Mouse (Mus musculus) bone marrow, adult 2 months (tissue): ENCODE results near the gene Slc25a28. TPM values are rescaled to one million over a fixed set of nuclear protein-coding genes. Genes with fewer than 3 reads are reported as not detected.

Source experiments
- H3K27ac ChIP-seq: fragments of 200-500 bp; 2 replicates; pipeline ENCODE4 v1.5.1; 2012; ENCODE audit warnings: low read depth, mild to moderate bottlenecking, control low read depth, inconsistent platforms, low read length; ENCODE audit not compliant: control insufficient read depth, poor library complexity, insufficient read depth
- H3K4me1 ChIP-seq: fragments of 200-500 bp; 2 replicates; pipeline ENCODE4 v1.6.1; 2011; ENCODE audit warnings: low read length; ENCODE audit not compliant: control insufficient read depth, insufficient read depth
- H3K4me3 ChIP-seq: fragments of 200-500 bp; replicated peaks from 2 replicates; pipeline ENCODE3; 2011; ENCODE audit warnings: mild to moderate bottlenecking, low read depth, low read length, control low read depth; ENCODE audit not compliant: control insufficient read depth
- CTCF ChIP-seq: fragments of 200-500 bp; IDR thresholded peaks from 2 replicates; pipeline ENCODE4 v1.5.1; 2011; ENCODE audit warnings: low read length, control low read depth; ENCODE audit not compliant: control insufficient read depth, insufficient read depth
- POLR2A ChIP-seq: fragments of 200-500 bp; IDR thresholded peaks from 2 replicates; pipeline ENCODE4 v1.6.1; 2011; ENCODE audit warnings: low read depth, mild to moderate bottlenecking, control low read depth, low read length, borderline replicate concordance; ENCODE audit not compliant: control insufficient read depth
- WGBS: fragments of 180-500 bp; shearing (Covaris S2); methylation state at CpG from one replicate; pipeline ENCODE4 v1.1.7; 2018; 5-methylcytosine and 5-hydroxymethylcytosine counted together
- polyA plus RNA-seq: library from polyadenylated mRNA; stranded (reverse); fragments of >200 nt; gene quantifications from 2 replicates; pipeline ENCODE4 v1.2.4, GENCODE M21; 2011; ENCODE audit warnings: low replicate concordance; ENCODE audit not compliant: missing spikeins, insufficient read depth, insufficient read length

Slc25a28 gene
- polyA plus RNA-seq, 1 experiment = 92.8 TPM

DNA sequence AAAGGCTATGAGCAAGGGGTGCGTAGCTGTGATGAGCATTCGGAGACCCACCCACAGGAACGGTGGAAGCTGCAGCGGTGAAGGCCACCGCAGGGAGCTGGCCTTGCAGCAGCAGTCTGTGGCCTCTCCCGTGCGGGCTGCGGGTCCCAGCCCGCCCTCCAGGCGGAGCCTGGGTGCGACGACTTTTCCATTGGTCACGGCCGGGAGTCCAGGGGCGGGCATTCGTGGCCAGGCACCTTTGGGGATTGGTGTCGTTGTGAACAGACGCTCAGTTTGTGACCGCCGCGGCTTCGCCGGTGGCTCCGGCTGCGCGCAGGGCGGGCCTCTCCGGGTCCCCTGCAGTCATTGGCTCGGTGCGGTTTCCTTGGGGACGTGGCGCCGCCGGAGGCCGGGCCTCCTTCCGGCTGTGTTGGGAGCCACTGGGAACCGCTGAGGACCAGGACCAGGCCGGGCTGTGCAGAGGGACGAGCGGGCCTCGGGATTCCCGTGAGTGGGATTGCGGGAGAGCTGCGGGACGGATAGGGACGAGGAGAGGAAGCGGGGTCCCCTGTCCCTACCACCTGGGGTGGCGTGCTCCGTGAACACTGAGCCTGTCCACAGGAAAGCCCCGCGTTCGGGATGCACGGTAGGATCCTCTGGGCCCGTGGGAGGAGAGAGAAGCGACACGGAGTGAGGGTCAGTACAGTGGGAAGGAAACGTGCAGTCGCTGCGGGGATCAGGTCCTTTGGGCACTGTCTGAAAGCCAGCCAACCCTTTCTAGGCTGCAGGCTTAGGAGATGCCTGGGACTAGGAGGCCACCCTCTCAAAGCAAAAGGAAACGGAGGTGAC lies 15.0 kb upstream of the Slc25a28 start, which contains the start of gene Entpd7:
Entpd7 (plus strand) TSS at position 254 of the 828 bp plus-strand sequence.
- Histone ChIP-seq H3K27ac (peak within 1 kb of the TSS; percentile 52), H3K4me3 (peak within 1 kb of the TSS; percentile 97), H3K4me1 (peaks cover 1% of the 10 kb centered on the region; the same call in 1 of the 2 replicates)
- peak; percentile 59 for TF ChIP-seq POLR2A
- TF ChIP-seq CTCF = peak; percentile 29; the same call in 1 of the 2 replicates
- WGBS = under 1% methylated on average over 60 of the region's 60 CpGs

DNA sequence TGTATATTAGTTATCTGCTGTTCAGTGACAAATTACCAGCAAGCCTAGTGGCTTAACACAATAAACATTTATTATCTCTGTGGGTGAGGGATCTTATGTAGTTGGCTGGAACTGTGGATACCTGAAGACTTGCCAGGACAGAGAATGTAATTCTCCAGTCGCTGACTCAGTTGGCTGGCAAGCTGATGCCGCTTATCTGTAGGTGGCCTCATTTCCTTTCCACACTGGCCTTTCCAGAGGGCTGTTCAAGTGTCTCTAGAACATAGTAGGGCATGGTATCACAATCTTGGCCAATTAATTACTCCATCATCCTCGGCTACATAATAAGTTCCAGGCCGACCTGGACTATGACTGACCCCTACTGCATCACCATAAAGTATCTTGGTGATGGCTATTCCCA lies 6.9 kb upstream of the Slc25a28 start:
- 64% methylated on average over 4 of the region's 4 CpGs for WGBS
- no peak for TF ChIP-seq CTCF
- no peak for TF ChIP-seq POLR2A
- no peaks in the 10 kb centered on the region; the same call in 1 of the 2 replicates for H3K4me1 ChIP-seq
- H3K27ac ChIP-seq = no peak overlapping the region
- H3K4me3 ChIP-seq = no peak overlapping the region

DNA sequence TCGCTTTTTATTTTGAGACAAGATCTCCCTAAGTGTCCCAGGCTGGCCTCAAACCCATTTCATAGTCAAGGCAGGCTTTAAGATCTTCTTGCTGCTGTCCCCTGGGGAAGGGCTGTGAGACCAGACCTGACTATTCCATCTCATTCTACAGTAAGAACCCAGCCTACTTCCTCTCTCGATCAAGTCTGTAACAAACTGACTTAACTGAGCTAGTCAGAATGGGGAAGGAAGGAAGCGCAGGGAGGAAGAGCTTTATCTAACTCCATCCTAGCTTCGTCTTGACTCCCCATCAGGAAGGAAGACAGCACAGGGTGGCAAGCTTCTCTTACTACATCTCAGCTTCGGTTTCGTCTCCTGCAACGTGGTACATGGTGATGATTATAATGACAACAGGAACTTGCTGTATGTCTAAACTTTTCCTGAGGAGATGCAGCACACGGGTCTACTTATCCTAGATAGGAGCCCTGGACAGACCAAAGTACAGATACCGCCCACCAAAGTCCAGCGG lies 4.8 kb upstream of the Slc25a28 start:
- Histone ChIP-seq H3K27ac (peak overlapping the region; percentile 78), H3K4me3 (no peak overlapping the region), H3K4me1 (no peaks in the 10 kb centered on the region; the same call in 1 of the 2 replicates)
- no peak for TF ChIP-seq POLR2A
- TF ChIP-seq CTCF = no peak
- WGBS = 11% methylated on average over 10 of the region's 10 CpGs

DNA sequence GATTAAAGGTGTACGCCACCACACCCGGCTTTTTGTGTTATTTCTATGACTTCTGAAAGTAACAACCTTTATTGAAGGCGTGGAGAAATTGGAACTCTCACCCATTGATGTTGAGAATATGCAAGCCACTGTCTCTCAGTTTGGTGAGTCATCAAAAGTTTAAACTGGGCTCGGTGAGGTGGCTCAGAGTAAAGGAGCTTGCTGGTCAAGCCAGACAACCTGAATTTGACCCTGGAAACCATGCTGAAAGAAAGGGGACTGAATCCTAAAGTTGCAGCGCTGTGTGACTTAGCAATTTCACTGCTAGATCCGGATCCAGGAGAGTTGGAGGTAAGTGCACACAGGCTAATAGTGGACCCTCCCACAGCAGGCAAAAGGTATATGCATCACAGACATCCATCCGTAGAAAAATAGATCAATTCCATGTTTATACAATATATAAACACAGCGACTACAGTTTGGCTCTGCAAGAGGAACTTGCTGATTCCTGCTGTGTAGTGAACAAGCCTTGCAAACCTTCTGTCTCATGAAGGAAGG lies 3.9 kb upstream of the Slc25a28 start:
- no peak overlapping the region for H3K4me3 ChIP-seq
- H3K4me1 ChIP-seq = no peaks in the 10 kb centered on the region; the same call in 1 of the 2 replicates
- TF ChIP-seq POLR2A (no peak), CTCF (no peak)
- WGBS = 60% methylated on average over 8 of the region's 8 CpGs
- peak overlapping the region; percentile 24; the same call in 1 of the 2 replicates for H3K27ac ChIP-seq

DNA sequence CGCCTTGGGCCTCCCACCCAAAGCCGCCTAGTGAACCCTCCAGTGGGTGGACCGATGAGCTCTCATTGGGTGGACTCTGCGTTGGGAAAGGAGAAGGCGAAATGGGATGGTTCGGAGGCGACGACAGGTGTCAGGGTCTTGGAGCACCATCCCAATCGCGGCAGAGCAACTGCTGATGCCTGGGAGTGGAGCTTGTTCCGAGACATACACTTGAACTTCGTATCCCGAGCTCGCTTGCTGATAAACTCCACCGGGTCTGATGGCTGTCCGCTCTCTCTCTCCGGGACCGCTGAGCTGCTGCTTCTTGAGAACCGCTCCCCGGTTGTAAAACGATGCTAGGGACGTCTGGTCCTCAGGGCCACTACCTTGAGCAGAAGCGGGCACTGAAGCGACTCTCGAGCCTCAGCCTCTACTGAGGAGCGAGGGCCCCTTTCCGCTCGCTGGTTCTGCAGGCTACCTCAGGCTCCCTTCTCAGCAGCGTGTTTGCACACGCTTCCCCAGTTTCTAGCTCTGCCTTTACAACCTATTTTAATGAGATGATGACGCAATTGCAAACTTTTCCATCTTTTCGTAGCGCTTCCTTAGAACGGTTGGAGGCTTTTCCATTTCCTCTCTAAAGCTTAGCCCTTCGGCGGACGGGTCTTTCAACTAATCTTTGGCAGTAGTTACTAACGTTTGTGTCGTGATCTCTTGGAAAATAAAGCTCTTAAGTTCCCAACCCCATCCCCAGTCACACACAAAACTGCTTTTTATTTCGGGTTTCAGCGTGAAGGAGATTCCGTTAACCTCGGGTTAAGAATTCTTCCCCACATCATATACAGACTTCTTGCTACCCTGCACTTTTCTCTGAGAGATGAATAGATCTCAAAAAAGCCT lies 1.1 kb upstream of the Slc25a28 start:
- under 1% methylated on average over 43 of the region's 43 CpGs for WGBS
- Histone ChIP-seq H3K27ac (peak overlapping the region; percentile 96), H3K4me3 (peak overlapping the region; percentile 83), H3K4me1 (peaks cover 4% of the 10 kb centered on the region; the same call in 1 of the 2 replicates)
- TF ChIP-seq POLR2A (peak; percentile 56; the same call in 1 of the 2 replicates), CTCF (no peak)

DNA sequence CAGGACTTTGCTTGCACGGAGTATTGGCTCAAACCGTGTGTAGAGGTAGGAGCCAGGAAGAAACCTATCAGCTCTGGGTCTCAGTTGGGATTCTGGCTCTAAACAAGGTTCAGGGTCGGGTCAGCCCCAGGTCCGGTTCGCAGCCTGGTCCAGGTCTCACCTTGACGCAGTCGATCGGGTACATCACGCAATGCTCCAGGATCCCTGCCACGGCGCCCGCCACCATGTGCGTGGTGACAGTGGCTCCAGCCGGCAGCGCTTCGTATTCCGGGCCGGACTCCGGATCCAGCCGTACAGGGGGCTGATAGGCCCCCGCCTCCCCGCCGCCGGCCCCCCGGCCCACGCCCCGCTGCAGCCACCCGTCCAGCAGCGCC lies 378 bp downstream of the Slc25a28 start:
- Histone ChIP-seq H3K4me3 (peak overlapping the region; percentile 84), H3K27ac (peak overlapping the region; percentile 57), H3K4me1 (peaks cover 4% of the 10 kb centered on the region; the same call in 1 of the 2 replicates)
- WGBS = under 1% methylated on average over 29 of the region's 29 CpGs
- TF ChIP-seq CTCF (no peak), POLR2A (no peak)

DNA sequence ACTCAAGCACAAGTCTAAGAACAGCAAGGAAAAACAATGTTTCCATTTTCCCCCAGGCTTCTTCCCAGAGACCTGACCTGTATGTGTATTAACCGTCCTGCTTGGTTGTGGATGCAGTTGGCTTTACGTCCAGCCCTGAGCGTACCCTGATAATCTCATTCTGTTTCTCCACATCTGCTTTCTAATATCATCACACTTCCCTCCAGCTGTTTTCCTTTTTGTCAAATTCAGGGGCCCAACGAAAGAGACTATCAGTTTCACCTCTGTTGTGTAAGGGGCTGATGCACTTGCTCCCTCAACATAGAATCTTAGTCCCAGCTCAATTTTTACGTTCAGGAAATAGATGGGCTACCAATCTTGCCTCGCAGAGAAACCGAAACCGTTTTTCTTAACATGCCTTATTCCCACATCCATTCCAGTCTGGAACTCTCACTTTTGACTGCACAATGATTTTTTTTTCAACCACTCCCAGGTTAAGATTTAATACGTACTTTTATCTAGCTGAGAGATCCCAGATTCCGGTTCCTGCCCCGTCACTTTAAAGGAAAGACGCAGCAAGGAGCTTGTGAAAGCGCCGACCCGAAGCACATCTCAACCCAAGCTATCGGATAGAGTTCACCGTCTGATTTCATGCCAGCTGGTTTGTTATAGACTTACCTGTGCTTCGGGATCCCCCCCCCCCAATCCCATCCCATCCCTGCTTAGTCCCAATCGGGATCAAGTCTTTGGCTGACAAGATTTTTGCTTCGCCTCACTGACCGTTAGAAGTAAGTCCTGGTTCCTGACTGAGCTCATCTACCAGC lies 967 bp downstream of the Slc25a28 start:
- H3K4me1 ChIP-seq = peaks cover 4% of the 10 kb centered on the region; the same call in 1 of the 2 replicates

More for the DNA sequence above, 967 bp downstream of the Slc25a28 start:
- H3K4me3 ChIP-seq = peak overlapping the region; percentile 84
- WGBS = under 1% methylated on average over 21 of the region's 21 CpGs
- peak overlapping the region; percentile 20 for H3K27ac ChIP-seq
- TF ChIP-seq POLR2A (no peak), CTCF (no peak)
